Mouse (Mus musculus) cortical plate, adult 2 months (tissue): ENCODE measurements around the gene Plekha6.

Experiments used
- CTCF ChIP-seq: fragments of 200-500 bp; IDR thresholded peaks from 2 replicates; pipeline ENCODE4 v1.5.1; 2011; ENCODE audit warnings: mild to moderate bottlenecking, control low read depth, low read length; ENCODE audit not compliant: insufficient read depth; ENCODE audit errors: extremely low read depth
- POLR2A ChIP-seq: fragments of 200-500 bp; IDR thresholded peaks from 2 replicates; pipeline ENCODE4 v1.6.1; 2011; ENCODE audit warnings: mild to moderate bottlenecking, low read length, control low read depth; ENCODE audit not compliant: insufficient read depth; ENCODE audit errors: extremely low read depth

DNA sequence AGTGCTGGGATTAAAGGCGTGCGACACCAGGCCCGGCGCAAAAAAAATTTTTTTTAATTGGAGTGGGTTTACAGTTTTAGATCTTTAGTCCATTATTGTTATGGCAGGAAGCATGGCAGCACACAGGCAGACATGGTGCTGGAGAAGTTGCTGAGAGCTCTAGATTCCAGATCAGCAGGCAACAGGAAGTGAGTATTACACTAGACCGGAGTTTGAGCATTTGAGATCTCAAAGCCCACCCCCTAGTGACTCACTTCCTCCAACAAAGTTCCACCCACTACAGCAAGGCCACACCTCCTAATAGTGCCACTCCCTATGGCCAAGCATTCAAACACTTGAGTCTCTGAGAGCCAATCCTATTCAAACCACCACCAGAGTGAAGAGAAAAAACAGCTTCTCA lies 45.9 kb upstream of the Plekha6 start:
- TF ChIP-seq POLR2A (no peak), CTCF (no peak)
